Mouse (Mus musculus) kidney, embryonic 15.5 days (tissue): Measurements from ENCODE around the gene T. TPM values are rescaled to one million over a fixed set of nuclear protein-coding genes. Genes with fewer than 3 reads are reported as not detected.
A peak's percentile ranks its signal among the peaks of the same experiment; 100 is the strongest.

Experiments used
- ATAC-seq: fragments of 200-750 bp; cut with Nextera tagmentation; replicated peaks from 2 replicates; pipeline ENCODE4 v1.8.0; 2017; ENCODE audit warnings: moderate TSS enrichment; ENCODE audit not compliant: low FRiP score
- H3K27ac ChIP-seq: fragments of 300-500 bp; sonication (generic); 2 replicates; pipeline ENCODE4 v1.5.1; 2015; ENCODE audit warnings: mild to moderate bottlenecking, inconsistent platforms
- H3K27me3 ChIP-seq: fragments of 300-500 bp; sonication (generic); 2 replicates; pipeline ENCODE4 v1.6.1; 2015; ENCODE audit warnings: inconsistent platforms
- H3K36me3 ChIP-seq: fragments of 300-500 bp; sonication (generic); 2 replicates; pipeline ENCODE4 v1.6.1; 2015; ENCODE audit warnings: inconsistent platforms
- H3K4me1 ChIP-seq: fragments of 300-500 bp; sonication (generic); 2 replicates; pipeline ENCODE4 v1.6.1; 2015; ENCODE audit warnings: inconsistent platforms
- H3K4me2 ChIP-seq: fragments of 300-500 bp; sonication (generic); 2 replicates; pipeline ENCODE4 v1.6.1; 2015; ENCODE audit warnings: moderate library complexity, mild to moderate bottlenecking, inconsistent platforms
- H3K4me3 ChIP-seq: fragments of 300-500 bp; sonication (generic); replicated peaks from 2 replicates; pipeline ENCODE4 v1.5.1; 2015; ENCODE audit warnings: mild to moderate bottlenecking, inconsistent platforms
- H3K9ac ChIP-seq: fragments of 300-500 bp; sonication (generic); 2 replicates; pipeline ENCODE4 v1.6.1; 2015; ENCODE audit warnings: mild to moderate bottlenecking, inconsistent platforms
- H3K9me3 ChIP-seq: fragments of 300-500 bp; sonication (generic); replicated peaks from 2 replicates; pipeline ENCODE4 v1.6.1; 2016; ENCODE audit warnings: inconsistent platforms
- WGBS: fragments of 180-500 bp; shearing (Covaris S2); methylation state at CpG from one replicate; pipeline ENCODE4 v1.1.7; 2015; ENCODE audit warnings: mixed read lengths; 5-methylcytosine and 5-hydroxymethylcytosine counted together
- polyA plus RNA-seq: library from polyadenylated mRNA; unstranded; fragments of >200 nt; fragmentation: Nextera tagmentation; extraction: Ambion mirVana; gene quantifications from 2 replicates; pipeline ENCODE4 v1.2.1, GENCODE M21; 2015

Gene T
- polyA plus RNA-seq, 1 experiment from 2014 or later, result 0.42 TPM

DNA sequence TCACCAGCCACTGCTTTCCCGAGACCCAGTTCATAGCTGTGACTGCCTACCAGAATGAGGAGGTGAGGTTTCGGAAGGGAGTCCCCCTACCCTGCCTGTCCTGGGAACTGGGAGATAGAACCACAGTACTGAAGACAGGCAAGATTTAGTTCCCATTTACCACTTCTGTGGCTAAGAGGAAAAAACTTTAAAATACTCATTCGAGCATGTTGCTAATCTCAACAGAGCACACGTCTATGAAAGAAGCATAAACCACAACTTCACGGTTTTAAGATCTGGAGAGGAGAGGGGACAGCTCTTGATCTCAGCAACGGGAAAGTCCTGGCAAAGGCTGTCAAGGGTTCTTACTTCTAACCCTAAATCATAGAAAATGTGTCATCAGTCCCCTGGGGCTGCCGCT, 2.0 kb downstream of the T start:
- no peak for ATAC-seq
- no peaks in the 10 kb centered on the region for H3K36me3 ChIP-seq
- no peak overlapping the region for H3K4me3 ChIP-seq
- no peak overlapping the region for H3K4me2 ChIP-seq
- H3K27ac ChIP-seq, result no peak overlapping the region
- 38% methylated on average over 7 of the region's 7 CpGs for WGBS
- peaks cover 28% of the 10 kb centered on the region for H3K4me1 ChIP-seq
- no peaks in the 10 kb centered on the region for H3K9me3 ChIP-seq
- peaks cover 94% of the 10 kb centered on the region for H3K27me3 ChIP-seq
- no peak overlapping the region for H3K9ac ChIP-seq

DNA sequence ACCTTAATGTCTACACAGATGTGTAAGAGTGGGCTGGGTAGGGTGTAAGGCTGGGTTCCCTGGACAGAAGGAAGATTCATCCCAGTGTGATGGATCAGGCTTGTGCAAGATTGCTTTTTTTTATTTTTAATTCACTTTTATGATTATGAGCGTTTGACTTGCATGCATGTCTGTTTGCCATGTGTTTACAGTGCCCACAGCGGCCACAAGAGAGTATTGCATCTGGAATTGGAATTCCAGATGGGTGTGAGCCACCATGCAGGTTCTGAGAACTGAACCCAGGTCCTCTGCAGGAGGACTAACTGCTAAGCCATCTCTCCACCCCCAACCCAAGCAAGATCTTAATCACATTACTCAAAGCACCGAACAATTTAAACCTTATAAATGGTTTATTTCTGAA, 9.8 kb downstream of the T start:
- Histone ChIP-seq H3K9me3 (no peaks in the 10 kb centered on the region), H3K4me3 (no peak overlapping the region), H3K36me3 (no peaks in the 10 kb centered on the region), H3K9ac (no peak overlapping the region), H3K4me2 (no peak overlapping the region), H3K4me1 (0 out of 2 replicates have a peak, but pooled peaks cover 5% of the 10 kb centered on the region), H3K27me3 (peaks cover 21% of the 10 kb centered on the region), H3K27ac (no peak overlapping the region)
- ATAC-seq, result no peak
- WGBS, result 68% methylated on average over 3 of the region's 3 CpGs

DNA sequence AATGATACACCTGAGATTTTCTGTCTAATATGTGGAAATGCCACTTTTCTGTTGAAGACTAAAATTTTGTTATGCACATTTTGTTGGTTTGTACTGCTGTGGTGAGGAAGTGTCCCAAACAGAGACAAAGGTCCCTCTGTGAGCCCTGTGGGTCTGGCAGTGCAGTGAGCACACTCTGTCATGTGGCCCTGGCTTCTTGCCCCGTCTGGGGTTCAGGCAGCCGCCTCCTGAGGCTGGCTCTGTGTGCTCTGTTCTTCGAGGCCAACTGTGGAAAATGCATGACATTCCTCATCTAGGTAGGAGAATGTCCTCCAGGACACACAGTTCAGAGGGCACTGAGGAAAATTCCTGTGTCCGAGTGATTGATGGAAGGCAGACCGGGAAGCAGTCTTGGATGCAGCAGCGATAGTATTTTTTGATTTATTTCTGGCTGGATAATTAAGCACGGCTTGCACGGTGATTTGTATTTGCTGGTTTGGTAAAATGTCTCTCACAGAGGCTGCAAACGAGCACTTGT, 13.5 kb downstream of the T start:
- no peaks in the 10 kb centered on the region for H3K27me3 ChIP-seq
- H3K36me3 ChIP-seq, result no peaks in the 10 kb centered on the region
- 0 out of 2 replicates have a peak, but pooled peaks cover 5% of the 10 kb centered on the region for H3K4me1 ChIP-seq
- ATAC-seq, result no peak
- no peak overlapping the region for H3K9ac ChIP-seq
- H3K27ac ChIP-seq, result no peak overlapping the region
- WGBS, result 11% methylated on average over 9 of the region's 9 CpGs
- H3K4me2 ChIP-seq, result no peak overlapping the region
- no peaks in the 10 kb centered on the region for H3K9me3 ChIP-seq
- H3K4me3 ChIP-seq, result no peak overlapping the region

DNA sequence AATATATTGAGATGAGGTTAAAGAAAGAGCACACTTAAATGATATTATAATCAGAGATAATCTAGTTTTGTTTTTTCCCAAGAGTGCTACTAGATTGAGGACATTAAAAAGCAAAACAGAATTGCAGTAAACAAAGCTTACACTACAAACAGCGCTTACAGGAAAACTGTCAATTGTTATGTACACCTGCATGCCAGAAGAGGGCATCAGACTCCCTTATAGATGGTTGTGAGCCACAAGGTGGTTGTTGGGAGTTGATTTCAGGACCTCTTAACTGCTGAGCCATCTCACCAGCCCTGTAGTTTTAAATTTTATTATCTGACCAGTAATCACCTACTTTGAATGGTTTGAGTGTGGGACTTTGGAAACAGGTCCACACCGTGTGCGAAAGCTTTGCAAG, 14.1 kb downstream of the T start:
- Histone ChIP-seq H3K4me1 (0 out of 2 replicates have a peak, but pooled peaks cover 5% of the 10 kb centered on the region), H3K9me3 (no peaks in the 10 kb centered on the region), H3K27ac (no peak overlapping the region), H3K4me2 (no peak overlapping the region), H3K36me3 (no peaks in the 10 kb centered on the region), H3K4me3 (no peak overlapping the region), H3K9ac (no peak overlapping the region), H3K27me3 (no peaks in the 10 kb centered on the region)
- WGBS, result 65% methylated on average over 3 of the region's 3 CpGs
- no peak for ATAC-seq

DNA sequence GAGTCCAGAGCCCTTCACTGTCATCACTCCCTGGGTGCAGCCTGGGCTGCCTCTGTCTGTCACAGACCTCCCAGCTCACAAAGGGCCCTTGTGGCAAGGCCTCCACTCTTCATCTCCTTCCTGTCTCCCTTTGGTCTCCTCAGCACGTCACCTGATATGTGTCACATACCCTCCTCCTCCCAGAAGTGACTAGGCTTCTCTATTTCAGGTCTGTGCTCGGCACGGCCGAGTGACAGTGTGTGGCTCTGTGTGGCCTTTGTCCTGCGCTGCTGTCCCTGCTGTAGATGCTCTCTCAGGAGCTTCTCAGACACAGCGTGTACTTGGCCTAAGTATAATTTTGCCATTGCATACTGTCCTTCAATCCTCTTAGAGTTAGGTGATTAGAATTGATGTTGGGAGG, 21.0 kb downstream of the T start:
- Histone ChIP-seq H3K27ac (no peak overlapping the region), H3K9me3 (no peaks in the 10 kb centered on the region), H3K4me3 (no peak overlapping the region), H3K9ac (no peak overlapping the region), H3K36me3 (no peaks in the 10 kb centered on the region), H3K27me3 (peaks cover 6% of the 10 kb centered on the region; the same call in 1 of the 2 replicates), H3K4me1 (peaks cover 10% of the 10 kb centered on the region; the same call in 1 of the 2 replicates), H3K4me2 (no peak overlapping the region)
- ATAC-seq, result 0 out of 2 replicates have a peak, but pooled peaks have one; percentile 71
- 27% methylated on average over 6 of the region's 6 CpGs for WGBS

DNA sequence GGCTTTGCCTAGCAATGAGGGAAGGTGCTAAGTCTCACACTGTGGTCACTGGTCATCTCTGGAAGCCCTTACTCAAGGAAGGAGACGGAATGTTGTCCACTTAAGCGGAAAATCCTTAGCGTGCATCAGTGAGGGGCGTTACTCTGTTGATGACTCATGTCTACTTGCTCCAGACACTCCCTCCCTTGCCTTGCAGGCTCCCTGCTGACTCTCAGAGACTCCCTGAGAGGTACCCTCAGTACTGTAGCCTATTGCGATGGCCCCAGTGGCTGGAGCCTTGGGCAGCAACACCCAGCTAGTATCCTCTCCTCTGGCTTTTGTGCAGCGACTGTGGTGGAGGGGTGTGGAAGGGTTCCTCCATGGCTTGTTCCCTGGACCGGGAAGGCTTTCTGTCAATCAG, 21.4 kb downstream of the T start:
- H3K27ac ChIP-seq, result no peak overlapping the region
- ATAC-seq, result peak; percentile 56; the same call in 1 of the 2 replicates
- peaks cover 10% of the 10 kb centered on the region; the same call in 1 of the 2 replicates for H3K27me3 ChIP-seq
- 44% methylated on average over 7 of the region's 7 CpGs for WGBS
- H3K4me2 ChIP-seq, result no peak overlapping the region
- H3K9me3 ChIP-seq, result no peaks in the 10 kb centered on the region
- H3K9ac ChIP-seq, result no peak overlapping the region
- H3K4me1 ChIP-seq, result peaks cover 10% of the 10 kb centered on the region; the same call in 1 of the 2 replicates
- no peak overlapping the region for H3K4me3 ChIP-seq
- H3K36me3 ChIP-seq, result no peaks in the 10 kb centered on the region

DNA sequence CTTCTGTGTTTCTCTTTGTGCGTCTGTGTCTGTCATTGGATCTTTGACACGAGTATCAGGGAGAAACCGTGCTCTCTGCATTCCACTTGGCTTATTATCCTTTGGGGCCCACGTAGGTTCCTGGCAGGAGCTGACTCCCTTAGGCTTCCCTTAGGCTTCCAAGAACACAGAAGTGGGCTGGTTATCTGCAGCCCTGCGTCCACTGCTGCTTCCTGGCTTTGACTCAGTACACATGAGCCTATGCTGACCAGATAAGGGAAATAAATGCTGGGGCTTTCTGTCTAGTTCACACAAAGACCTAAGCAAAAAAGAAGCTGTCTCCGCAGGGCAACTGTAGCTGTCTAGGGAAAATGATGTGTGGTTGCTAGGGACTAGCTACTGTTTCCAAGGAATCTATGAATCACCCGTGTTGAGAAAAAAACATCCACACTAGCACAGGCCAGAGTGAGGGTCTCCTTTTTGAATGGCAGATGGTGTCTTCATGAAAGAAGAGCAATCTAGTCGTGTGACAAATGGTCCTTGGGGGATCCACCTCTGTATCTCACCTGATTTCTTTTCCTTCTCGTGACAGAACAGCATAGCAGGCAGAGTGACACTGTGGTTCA, 22.7 kb downstream of the T start:
- no peaks in the 10 kb centered on the region for H3K36me3 ChIP-seq
- H3K27me3 ChIP-seq, result peaks cover 19% of the 10 kb centered on the region; the same call in 1 of the 2 replicates
- no peak overlapping the region for H3K27ac ChIP-seq
- H3K4me1 ChIP-seq, result peaks cover 10% of the 10 kb centered on the region; the same call in 1 of the 2 replicates
- H3K4me2 ChIP-seq, result no peak overlapping the region
- H3K9ac ChIP-seq, result no peak overlapping the region
- no peak overlapping the region for H3K4me3 ChIP-seq
- no peak for ATAC-seq
- no peaks in the 10 kb centered on the region for H3K9me3 ChIP-seq
- WGBS, result 51% methylated on average over 9 of the region's 9 CpGs

DNA sequence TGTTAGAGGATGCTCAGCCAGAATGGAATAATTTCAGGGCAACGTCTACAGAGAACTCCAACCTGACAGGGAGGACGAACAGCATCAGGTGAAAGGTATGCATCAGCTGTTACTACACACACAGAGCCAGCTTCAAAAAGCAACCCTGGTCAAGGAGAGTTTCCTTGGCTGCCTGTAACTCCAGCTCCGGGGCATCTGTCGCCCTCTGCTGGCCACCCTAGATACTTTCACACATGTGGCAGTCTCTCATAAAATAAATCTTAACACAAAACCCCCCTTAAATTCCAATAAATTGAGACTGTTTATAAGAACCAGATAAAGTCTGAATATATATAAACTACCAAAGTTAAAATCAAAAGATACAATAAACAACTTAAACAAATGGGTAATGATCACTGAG, 27.3 kb downstream of the T start:
- no peaks in the 10 kb centered on the region for H3K36me3 ChIP-seq
- no peak overlapping the region for H3K4me2 ChIP-seq
- H3K9ac ChIP-seq, result no peak overlapping the region
- H3K27ac ChIP-seq, result no peak overlapping the region
- no peak for ATAC-seq
- H3K4me1 ChIP-seq, result 0 out of 2 replicates have a peak, but pooled peaks cover 3% of the 10 kb centered on the region
- H3K27me3 ChIP-seq, result peaks cover 36% of the 10 kb centered on the region
- WGBS, result 6% methylated on average over 4 of the region's 4 CpGs
- H3K4me3 ChIP-seq, result no peak overlapping the region
- H3K9me3 ChIP-seq, result no peaks in the 10 kb centered on the region

DNA sequence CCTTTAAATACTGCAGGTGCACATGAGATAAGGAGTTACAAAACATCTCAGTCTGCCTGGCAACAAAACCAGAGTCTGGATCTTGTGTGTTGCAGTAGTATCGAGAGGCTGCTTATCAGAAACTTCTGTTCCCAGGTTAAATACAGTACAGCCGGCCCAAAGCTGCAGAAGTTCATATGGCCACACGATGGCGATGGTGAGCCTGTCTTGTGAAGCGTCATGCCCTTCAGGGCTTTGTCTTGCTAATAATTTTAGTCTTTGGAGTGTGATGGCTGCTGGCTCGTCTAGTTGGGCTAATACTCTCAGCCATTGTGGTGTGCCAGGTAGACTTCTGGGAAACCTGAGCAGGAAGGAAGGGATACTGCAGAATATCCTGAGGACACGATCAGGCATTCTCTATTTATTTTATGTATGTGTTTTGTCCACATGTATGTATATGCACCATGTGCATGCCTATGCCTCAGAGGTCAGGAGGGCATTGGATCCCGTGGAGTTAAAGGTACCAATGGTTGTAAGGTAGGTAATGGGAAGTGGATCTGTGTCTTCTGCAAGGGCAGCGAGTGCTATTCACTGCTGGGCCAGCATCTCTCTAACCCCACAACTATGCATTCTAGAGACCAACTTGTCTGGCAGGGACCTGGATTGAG, 29.4 kb downstream of the T start:
- H3K27me3 ChIP-seq, result peaks cover 55% of the 10 kb centered on the region
- H3K4me1 ChIP-seq, result 0 out of 2 replicates have a peak, but pooled peaks cover 3% of the 10 kb centered on the region
- WGBS, result 25% methylated on average over 9 of the region's 9 CpGs
- no peaks in the 10 kb centered on the region for H3K9me3 ChIP-seq
- H3K36me3 ChIP-seq, result no peaks in the 10 kb centered on the region
- H3K9ac ChIP-seq, result no peak overlapping the region
- H3K4me2 ChIP-seq, result no peak overlapping the region
- no peak overlapping the region for H3K4me3 ChIP-seq
- no peak overlapping the region for H3K27ac ChIP-seq
- peak; percentile 43; the same call in 1 of the 2 replicates for ATAC-seq

DNA sequence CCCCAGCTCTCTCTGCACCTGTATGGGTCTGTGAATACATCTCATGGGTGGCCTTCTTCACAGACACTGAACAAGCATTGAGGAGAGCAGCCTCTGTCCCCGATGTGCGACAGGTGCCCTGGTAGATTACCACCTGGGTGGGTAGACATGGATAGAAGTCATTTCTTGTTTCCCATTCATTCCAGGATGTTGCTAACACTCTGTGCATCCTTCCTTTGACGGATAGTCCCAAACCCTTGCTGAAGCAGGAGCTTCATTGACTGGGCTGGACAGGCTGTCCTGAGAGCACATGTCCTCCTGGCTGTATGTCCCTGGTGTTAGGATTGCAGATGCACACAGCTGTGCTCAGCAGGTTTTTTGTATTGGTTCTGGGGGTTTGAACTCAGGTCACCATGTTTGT, 33.5 kb downstream of the T start:
- Histone ChIP-seq H3K9ac (no peak overlapping the region), H3K27me3 (peaks cover 65% of the 10 kb centered on the region), H3K27ac (no peak overlapping the region), H3K9me3 (no peaks in the 10 kb centered on the region), H3K4me2 (no peak overlapping the region), H3K4me1 (0 out of 2 replicates have a peak, but pooled peaks cover 3% of the 10 kb centered on the region), H3K4me3 (no peak overlapping the region), H3K36me3 (no peaks in the 10 kb centered on the region)
- ATAC-seq, result no peak
- WGBS, result 94% methylated on average over 3 of the region's 3 CpGs

DNA sequence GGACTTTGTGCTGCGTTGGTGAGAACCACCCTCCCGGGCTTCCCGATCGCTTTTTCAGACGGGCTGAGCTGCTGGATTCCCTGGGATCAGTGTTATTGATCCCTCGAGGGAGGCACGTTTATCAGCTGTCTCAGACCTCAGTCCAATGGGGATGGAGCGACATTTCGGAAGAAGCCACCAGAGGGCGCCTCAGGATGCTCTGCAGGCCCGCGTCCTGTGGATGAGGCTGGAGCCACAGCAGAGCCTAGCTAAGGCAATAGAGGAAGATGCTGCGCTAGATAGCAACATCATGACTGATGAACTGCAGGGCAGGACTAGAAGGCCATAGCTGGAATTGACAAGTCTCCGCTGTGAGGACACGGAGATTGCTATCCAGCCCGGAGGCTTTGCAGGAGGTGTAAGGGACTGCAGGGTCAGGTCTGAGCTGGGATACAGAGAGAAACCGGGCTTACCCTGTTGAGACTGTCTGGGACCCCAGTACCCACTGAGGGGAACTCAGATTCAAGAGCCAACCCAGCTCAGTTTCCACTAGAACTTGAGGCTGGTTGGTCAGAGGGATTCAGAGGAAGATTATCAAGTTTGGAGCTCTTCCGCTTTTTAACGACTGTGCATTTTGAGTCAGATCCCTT, 34.6 kb downstream of the T start:
- no peaks in the 10 kb centered on the region for H3K9me3 ChIP-seq

DNA sequence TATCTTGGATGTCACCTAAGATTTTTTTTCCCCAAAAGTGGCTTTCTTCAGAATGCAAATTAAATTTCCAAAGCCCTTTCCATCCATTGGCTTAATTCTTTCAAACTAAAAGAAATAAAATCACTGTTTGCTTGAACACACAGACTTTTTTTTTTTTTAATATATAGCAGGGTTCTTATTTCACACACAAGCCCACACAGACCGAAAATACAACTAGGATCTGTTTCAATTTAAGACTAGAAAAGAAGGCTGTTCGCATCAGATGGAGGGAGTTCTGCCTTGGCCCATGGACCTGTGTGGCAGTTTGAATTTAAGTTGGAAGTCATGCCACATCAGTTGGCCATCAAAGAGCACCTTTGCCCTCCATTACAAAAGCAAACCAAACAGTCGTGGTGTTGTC, 44.3 kb downstream of the T start:
- Histone ChIP-seq H3K27me3 (no peaks in the 10 kb centered on the region), H3K4me1 (peaks cover 10% of the 10 kb centered on the region), H3K4me2 (no peak overlapping the region), H3K9ac (no peak overlapping the region), H3K4me3 (no peak overlapping the region), H3K27ac (no peak overlapping the region), H3K36me3 (no peaks in the 10 kb centered on the region), H3K9me3 (no peaks in the 10 kb centered on the region)
- no peak for ATAC-seq
- WGBS, result 75% methylated on average over 3 of the region's 3 CpGs

More for the DNA sequence above, 34.6 kb downstream of the T start:
- H3K4me3 ChIP-seq, result no peak overlapping the region
- 16% methylated on average over 19 of the region's 19 CpGs for WGBS
- ATAC-seq, result 0 out of 2 replicates have a peak, but pooled peaks have one; percentile 49
- no peaks in the 10 kb centered on the region for H3K4me1 ChIP-seq
- H3K9ac ChIP-seq, result no peak overlapping the region
- no peak overlapping the region for H3K4me2 ChIP-seq
- H3K36me3 ChIP-seq, result no peaks in the 10 kb centered on the region
- H3K27ac ChIP-seq, result no peak overlapping the region
- peaks cover 65% of the 10 kb centered on the region for H3K27me3 ChIP-seq
